ENCODE assay signal across 12 mouse cellular contexts in genomic region chr6:38702810-38703399, GRCm38 (mm10). TPM values are rescaled to one million over a fixed set of nuclear protein-coding genes. Genes with fewer than 3 reads are reported as not detected.
DNase-seq lines count a peak whose midpoint lies in the region; ATAC-seq lines count a peak whose summit lies in the region.
"Had no signal": no experiment of that assay in that cellular context is flagged by ENCODE, and none has a peak within 500 bp of the region (broad histone marks: within the 10 kb centered on the region; RNA-seq: fewer than 3 reads in every experiment).

No protein-coding gene starts in this region.

- H3K4me2 ChIP-seq in heart, embryonic 16.5 days (ENCODE audit: low read depth, low read length), result no peak overlapping the region
- H3K4me2 ChIP-seq: embryonic facial prominence, embryonic 15.5 days; midbrain, embryonic 13.5 days had no signal

- H3K4me1 ChIP-seq in heart, embryonic 16.5 days (ENCODE audit: control insufficient read depth, insufficient read depth, low read length), result peaks cover 26% of the 10 kb centered on the region
- H3K4me1 ChIP-seq: midbrain, embryonic 13.5 days had no signal

- peaks cover 14% of the 10 kb centered on the region for H3K36me3 ChIP-seq in heart, embryonic 16.5 days (ENCODE audit: control insufficient read depth, insufficient read depth)

- H3K9ac ChIP-seq in heart, embryonic 16.5 days (ENCODE audit: low read length), result no peak overlapping the region
- H3K9ac ChIP-seq: embryonic facial prominence, embryonic 15.5 days; midbrain, embryonic 13.5 days had no signal

- intact Hi-C loops in heart, postnatal 36 days (cut with DNase I), result no loop called here

- peak overlapping the region; percentile 89 for H3K27ac ChIP-seq in heart, embryonic 16.5 days (ENCODE audit: low read length)
- H3K27ac ChIP-seq: embryonic facial prominence, embryonic 15.5 days; kidney, postnatal 0 days; midbrain, embryonic 13.5 days had no signal

- no peaks in the 10 kb centered on the region for H3K9me3 ChIP-seq in heart, embryonic 16.5 days (replicated peaks; ENCODE audit: control insufficient read depth, low read length)
- H3K9me3 ChIP-seq: embryonic facial prominence, embryonic 15.5 days; midbrain, embryonic 13.5 days had no signal

- no peak overlapping the region for H3K4me3 ChIP-seq in heart, embryonic 16.5 days (ENCODE audit: low read length)
- H3K4me3 ChIP-seq: embryonic facial prominence, embryonic 15.5 days; midbrain, embryonic 13.5 days had no signal

- DNase-seq in heart, adult 18-20 months, result peak; percentile 37 to 45
- no peak for DNase-seq in heart, postnatal 36 days
- DNase-seq in ovary, postnatal 36 days (ENCODE audit: low spot score), result peak; percentile 54
- DNase-seq in ovary, postnatal 14 days (ENCODE audit: low spot score), result no peak
- DNase-seq in yolk sac, embryonic 10.5 days (ENCODE audit: low spot score), result peak; percentile 18
- no peak for DNase-seq in right cerebral cortex, adult 2 months (ENCODE audit: low spot score in 2 of 2)
- DNase-seq in spleen, postnatal 4 days (ENCODE audit: low spot score in 2 of 2), result no peak

- 14% methylated on average over 6 of the region's 6 CpGs for WGBS in heart, embryonic 16.5 days

- ATAC-seq in heart, embryonic 16.5 days (replicated peaks; ENCODE audit: extremely low read depth, insufficient read depth, low FRiP score), result no peak
- ATAC-seq: midbrain, embryonic 13.5 days had no signal

- no peaks in the 10 kb centered on the region for H3K27me3 ChIP-seq in heart, embryonic 16.5 days (ENCODE audit: control insufficient read depth, insufficient read depth, low read length)
- H3K27me3 ChIP-seq: CH12.LX; embryonic facial prominence, embryonic 15.5 days; midbrain, embryonic 13.5 days had no signal

RNA-seq across cellular contexts. Expression of gene Clec2l, which starts 40.0 kb away (rescaled TPM):
- total RNA-seq in heart, adult 18-20 months (2021), result 1 to 10 TPM; 1.3 to 1.4 TPM
- total RNA-seq in heart, postnatal 36 days (2021), result 1 to 10 TPM; 1.5 to 1.7 TPM
- polyA plus RNA-seq in heart, embryonic 16.5 days (2015; fragmentation: Nextera tagmentation; extraction: Ambion mirVana), result 0.71 and 0.87 TPM in 2 replicates

Comparison
In these comparisons a context has a peak if more than half of its experiments do, and no peak if none do; other contexts are left out.
1. DNase-seq: peak in heart, adult 18-20 months (2 of 2), ovary, postnatal 36 days (single experiment) and yolk sac, embryonic 10.5 days (single experiment); none in heart, postnatal 36 days (0 of 2), ovary, postnatal 14 days (single experiment), right cerebral cortex, adult 2 months (0 of 2) and spleen, postnatal 4 days (0 of 2).